Mouse (Mus musculus): ENCODE results near the gene Lrp4. TPM values are rescaled to one million over a fixed set of nuclear protein-coding genes. Genes with fewer than 3 reads are reported as not detected.
A peak's percentile ranks its signal among the peaks of the same experiment; 100 is the strongest.

Gene Lrp4
- polyA plus RNA-seq, 1 experiment from 2014 or later, result 6.1 TPM

DNA sequence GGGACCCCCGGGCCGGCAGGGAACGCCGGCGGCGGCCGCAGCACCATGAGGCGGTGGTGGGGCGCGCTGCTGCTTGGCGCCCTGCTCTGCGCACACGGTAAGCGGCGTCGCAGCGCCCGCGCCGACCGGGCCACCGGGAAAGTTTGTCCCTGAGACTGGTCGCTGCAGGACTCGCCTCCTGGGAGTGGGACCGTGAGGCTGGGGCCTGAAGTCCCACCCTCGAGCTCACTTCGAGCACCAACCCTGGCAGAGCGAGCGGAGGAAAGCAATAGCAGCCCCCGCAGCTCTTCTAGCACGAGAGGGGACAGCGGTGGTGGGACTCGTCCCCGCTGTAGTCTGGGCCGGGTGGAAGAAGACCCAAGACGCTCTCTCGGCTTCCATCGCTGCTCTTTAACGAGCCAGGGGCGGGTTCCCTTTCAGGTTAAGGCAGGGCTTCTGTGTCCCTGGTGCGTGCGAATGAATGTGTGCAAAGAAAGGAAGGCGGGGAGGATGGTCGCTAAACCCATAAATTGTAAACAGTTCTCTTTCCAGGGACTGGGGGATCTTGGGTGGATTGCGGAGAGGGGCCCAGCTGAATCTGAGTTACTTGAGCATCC is 443 bp downstream of the Lrp4 start:
- Histone ChIP-seq H3K4me2 (peak overlapping the region; percentile 74), H3K27me3 (ENCODE audit: control insufficient read depth, insufficient read depth, low read length) (no peaks in the 10 kb centered on the region), H3K4me3 (ENCODE audit: low read depth, low read length) (peak overlapping the region; percentile 73), H3K4me1 (ENCODE audit: control insufficient read depth, insufficient read depth, low read length) (peaks cover 35% of the 10 kb centered on the region), H3K27ac (ENCODE audit: low read depth, low read length) (peak overlapping the region; percentile 67), H3K36me3 (ENCODE audit: control insufficient read depth, insufficient read depth, low read length) (no peaks in the 10 kb centered on the region), H3K9me3 (ENCODE audit: control insufficient read depth, low read length) (no peaks in the 10 kb centered on the region), H3K9ac (ENCODE audit: low read length) (peak overlapping the region; percentile 83)
- peak; percentile 96 for DNase-seq (ENCODE audit: low spot score, missing footprints)
- peak; percentile 54 for ATAC-seq (ENCODE audit: low FRiP score)
- under 1% methylated on average over 45 of the region's 45 CpGs for WGBS

DNA sequence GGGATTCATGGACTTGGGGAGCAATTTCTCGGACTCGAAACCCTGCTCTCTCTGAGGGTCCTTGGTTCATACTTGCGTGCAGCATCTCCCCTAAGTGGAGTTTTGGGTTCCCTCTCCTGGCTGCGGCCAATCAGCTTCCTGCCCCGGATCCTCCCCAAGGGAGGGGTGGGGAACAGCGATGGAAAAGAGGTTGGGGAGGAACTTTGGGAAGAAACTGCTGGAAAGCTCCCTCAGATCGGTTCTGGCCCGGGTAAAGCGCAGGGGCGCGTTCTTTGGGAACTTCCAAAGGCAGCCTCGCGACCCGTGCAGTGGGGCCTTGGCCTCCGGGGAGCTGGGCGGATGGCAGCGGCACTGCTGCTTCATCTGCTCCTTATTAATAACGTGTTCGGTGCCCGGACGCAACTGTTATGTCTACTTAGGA is 951 bp downstream of the Lrp4 start:
- H3K27me3 ChIP-seq (ENCODE audit: control insufficient read depth, insufficient read depth, low read length), result no peaks in the 10 kb centered on the region
- H3K4me2 ChIP-seq, result peak overlapping the region; percentile 74
- peak overlapping the region; percentile 67 for H3K27ac ChIP-seq (ENCODE audit: low read depth, low read length)
- H3K9me3 ChIP-seq (ENCODE audit: control insufficient read depth, low read length), result no peaks in the 10 kb centered on the region
- H3K4me3 ChIP-seq (ENCODE audit: low read depth, low read length), result peak overlapping the region; percentile 73
- H3K4me1 ChIP-seq (ENCODE audit: control insufficient read depth, insufficient read depth, low read length), result peaks cover 39% of the 10 kb centered on the region
- ATAC-seq (ENCODE audit: low FRiP score) (peak; percentile 58), DNase-seq (ENCODE audit: low spot score, missing footprints) (peak; percentile 96)
- peak overlapping the region; percentile 83 for H3K9ac ChIP-seq (ENCODE audit: low read length)
- WGBS, result under 1% methylated on average over 21 of the region's 21 CpGs
- no peaks in the 10 kb centered on the region for H3K36me3 ChIP-seq (ENCODE audit: control insufficient read depth, insufficient read depth, low read length)

DNA sequence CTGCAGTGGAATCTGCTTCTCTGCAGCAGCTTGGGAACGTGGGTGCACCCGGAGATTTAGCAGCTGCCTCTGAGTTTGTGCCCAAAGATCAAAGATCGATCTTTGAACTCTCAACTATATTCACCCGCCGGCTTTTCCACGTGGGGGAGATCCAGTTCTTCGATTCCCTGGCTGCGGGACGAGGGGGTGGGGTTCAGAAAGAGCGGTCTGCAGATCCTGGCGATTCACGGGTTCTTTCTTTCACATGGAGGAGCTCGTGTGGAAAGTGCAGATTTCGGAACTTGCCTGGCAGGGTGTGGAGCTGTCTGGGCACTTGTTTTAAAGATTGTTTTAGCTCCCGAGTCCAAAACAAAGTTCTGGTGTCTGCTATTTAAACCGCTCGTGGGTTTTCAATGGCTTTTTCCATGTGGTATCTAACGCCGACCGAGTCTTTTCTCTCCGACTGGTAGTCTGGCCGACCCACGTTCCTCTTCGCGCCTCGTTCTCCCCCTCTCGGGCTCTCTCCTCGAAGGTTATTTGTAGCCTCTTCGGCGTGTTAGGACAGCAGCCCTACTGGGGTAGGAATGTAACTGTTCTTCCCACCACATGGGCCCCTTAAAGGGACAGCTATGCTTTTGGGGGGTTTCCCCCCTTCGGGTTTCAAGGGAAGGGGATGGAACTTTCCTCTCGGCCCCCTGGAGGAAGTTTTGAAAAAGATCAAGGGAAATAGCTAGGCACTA is 1.5 kb downstream of the Lrp4 start:
- H3K4me1 ChIP-seq (ENCODE audit: control insufficient read depth, insufficient read depth, low read length), result peaks cover 39% of the 10 kb centered on the region
- WGBS, result under 1% methylated on average over 32 of the region's 32 CpGs

DNA sequence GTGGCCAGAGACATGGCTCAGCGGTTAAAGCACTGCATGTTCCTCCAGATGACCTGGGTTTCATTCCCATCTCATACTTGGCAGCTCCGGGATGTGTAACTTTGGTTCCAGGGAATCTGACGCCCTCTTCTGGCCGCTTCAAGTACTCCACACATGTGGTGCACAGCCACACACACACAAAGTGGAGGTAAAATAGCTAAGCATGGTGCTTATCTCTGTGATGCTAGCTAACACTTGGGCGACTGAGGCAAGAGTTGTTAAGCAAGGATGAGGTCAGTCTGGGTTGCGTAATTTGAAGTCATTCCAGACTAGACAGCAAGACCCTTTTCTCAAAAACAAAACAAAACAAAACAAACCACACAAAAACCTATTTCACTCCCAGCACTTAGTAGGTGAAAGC is 2.8 kb downstream of the Lrp4 start:
- Histone ChIP-seq H3K9me3 (ENCODE audit: control insufficient read depth, low read length) (no peaks in the 10 kb centered on the region), H3K27ac (ENCODE audit: low read depth, low read length) (no peak overlapping the region), H3K27me3 (ENCODE audit: control insufficient read depth, insufficient read depth, low read length) (no peaks in the 10 kb centered on the region), H3K4me2 (no peak overlapping the region), H3K4me1 (ENCODE audit: control insufficient read depth, insufficient read depth, low read length) (peaks cover 39% of the 10 kb centered on the region), H3K9ac (ENCODE audit: low read length) (no peak overlapping the region), H3K36me3 (ENCODE audit: control insufficient read depth, insufficient read depth, low read length) (no peaks in the 10 kb centered on the region), H3K4me3 (ENCODE audit: low read depth, low read length) (no peak overlapping the region)
- WGBS, result 90% methylated on average over 6 of the region's 6 CpGs
- ATAC-seq (ENCODE audit: low FRiP score) (no peak), DNase-seq (ENCODE audit: low spot score, missing footprints) (peak; percentile 86)

More for the DNA sequence above, 1.5 kb downstream of the Lrp4 start:
- ATAC-seq (ENCODE audit: low FRiP score) (peak; percentile 58), DNase-seq (ENCODE audit: low spot score, missing footprints) (peak; percentile 96)
- Histone ChIP-seq H3K4me3 (ENCODE audit: low read depth, low read length) (peak overlapping the region; percentile 73), H3K27ac (ENCODE audit: low read depth, low read length) (peak overlapping the region; percentile 67), H3K9me3 (ENCODE audit: control insufficient read depth, low read length) (no peaks in the 10 kb centered on the region), H3K36me3 (ENCODE audit: control insufficient read depth, insufficient read depth, low read length) (no peaks in the 10 kb centered on the region), H3K27me3 (ENCODE audit: control insufficient read depth, insufficient read depth, low read length) (no peaks in the 10 kb centered on the region), H3K9ac (ENCODE audit: low read length) (peak overlapping the region; percentile 83), H3K4me2 (peak overlapping the region; percentile 74)

DNA sequence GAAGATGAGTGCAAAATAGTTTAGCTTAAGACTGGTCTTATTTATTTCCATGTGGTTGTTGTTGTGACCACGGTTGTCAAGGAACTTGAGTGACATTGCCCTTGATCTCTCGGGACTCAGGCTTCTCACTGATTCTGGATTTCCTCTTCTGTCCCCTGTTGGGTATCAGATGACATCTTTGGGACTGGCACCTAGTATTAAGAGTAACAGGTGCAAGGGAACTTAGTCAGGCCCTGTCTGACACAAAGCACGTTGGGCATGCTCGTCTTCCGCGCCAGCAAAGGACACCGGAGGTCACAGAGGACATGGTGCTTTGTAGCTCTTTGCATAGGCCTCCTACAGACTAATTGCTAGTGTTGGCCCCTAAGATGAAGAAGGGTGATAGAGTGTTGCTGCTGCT is 3.5 kb downstream of the Lrp4 start:
- Histone ChIP-seq H3K4me3 (ENCODE audit: low read depth, low read length) (no peak overlapping the region), H3K27me3 (ENCODE audit: control insufficient read depth, insufficient read depth, low read length) (no peaks in the 10 kb centered on the region), H3K4me1 (ENCODE audit: control insufficient read depth, insufficient read depth, low read length) (peaks cover 39% of the 10 kb centered on the region), H3K36me3 (ENCODE audit: control insufficient read depth, insufficient read depth, low read length) (no peaks in the 10 kb centered on the region), H3K9ac (ENCODE audit: low read length) (no peak overlapping the region), H3K4me2 (no peak overlapping the region), H3K9me3 (ENCODE audit: control insufficient read depth, low read length) (no peaks in the 10 kb centered on the region), H3K27ac (ENCODE audit: low read depth, low read length) (no peak overlapping the region)
- ATAC-seq (ENCODE audit: low FRiP score) (no peak), DNase-seq (ENCODE audit: low spot score, missing footprints) (peak; percentile 66)
- WGBS, result 77% methylated on average over 7 of the region's 7 CpGs

DNA sequence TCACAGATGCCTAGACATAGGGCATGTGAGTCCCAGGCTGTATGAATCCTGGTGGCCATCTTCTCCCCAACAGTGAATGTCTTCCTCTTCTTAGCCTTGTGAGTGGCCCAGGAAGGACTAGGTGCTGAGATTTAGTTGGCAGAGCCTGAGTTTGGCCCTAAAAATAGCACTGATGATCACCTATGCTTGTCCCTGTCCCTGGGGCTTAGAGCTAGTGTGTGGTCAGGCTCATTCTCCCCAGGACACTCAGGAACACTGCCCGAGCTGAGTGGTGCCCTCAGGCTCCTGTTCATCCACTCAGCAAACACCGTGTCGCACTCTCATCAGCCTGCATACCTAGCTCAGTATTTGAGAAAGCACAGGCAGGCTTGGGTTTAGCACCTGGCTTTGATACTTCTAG is 4.0 kb downstream of the Lrp4 start:
- Histone ChIP-seq H3K4me3 (ENCODE audit: low read depth, low read length) (no peak overlapping the region), H3K9me3 (ENCODE audit: control insufficient read depth, low read length) (no peaks in the 10 kb centered on the region), H3K36me3 (ENCODE audit: control insufficient read depth, insufficient read depth, low read length) (no peaks in the 10 kb centered on the region), H3K4me2 (no peak overlapping the region), H3K4me1 (ENCODE audit: control insufficient read depth, insufficient read depth, low read length) (peaks cover 39% of the 10 kb centered on the region), H3K27me3 (ENCODE audit: control insufficient read depth, insufficient read depth, low read length) (no peaks in the 10 kb centered on the region), H3K9ac (ENCODE audit: low read length) (no peak overlapping the region; the same call in 1 of the 2 replicates), H3K27ac (ENCODE audit: low read depth, low read length) (no peak overlapping the region)
- ATAC-seq (ENCODE audit: low FRiP score) (no peak), DNase-seq (ENCODE audit: low spot score, missing footprints) (peak; percentile 76)
- 61% methylated on average over 3 of the region's 3 CpGs for WGBS

DNA sequence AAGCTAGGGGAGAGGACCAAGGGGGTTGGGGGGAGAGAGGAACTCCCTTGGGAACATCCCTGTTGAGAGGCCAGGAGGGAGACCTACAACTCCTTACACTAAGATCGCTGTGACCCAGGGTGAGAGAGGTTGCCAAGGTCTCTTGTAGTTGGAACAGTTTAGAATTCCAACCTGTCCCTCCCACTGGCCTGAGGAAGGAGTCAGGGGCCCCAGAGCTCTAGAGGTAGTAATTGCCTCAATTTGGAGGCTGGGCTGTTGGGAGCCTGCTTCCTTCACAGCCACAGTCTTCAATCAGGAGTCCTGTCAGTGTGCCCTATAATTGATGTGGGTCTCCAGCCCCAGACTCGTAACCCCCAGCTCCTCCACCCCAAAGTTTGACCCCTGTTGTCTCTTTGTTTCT is 4.9 kb downstream of the Lrp4 start:
- no peak overlapping the region for H3K4me3 ChIP-seq (ENCODE audit: low read depth, low read length)
- H3K27me3 ChIP-seq (ENCODE audit: control insufficient read depth, insufficient read depth, low read length), result no peaks in the 10 kb centered on the region
- WGBS, result 19% methylated on average over 2 of the region's 2 CpGs
- DNase-seq (ENCODE audit: low spot score, missing footprints), result peak; percentile 80
- H3K4me1 ChIP-seq (ENCODE audit: control insufficient read depth, insufficient read depth, low read length), result peaks cover 34% of the 10 kb centered on the region
- H3K36me3 ChIP-seq (ENCODE audit: control insufficient read depth, insufficient read depth, low read length), result no peaks in the 10 kb centered on the region
- no peak overlapping the region for H3K27ac ChIP-seq (ENCODE audit: low read depth, low read length)
- ATAC-seq (ENCODE audit: low FRiP score), result no peak
- H3K9ac ChIP-seq (ENCODE audit: low read length), result peak overlapping the region; percentile 51; the same call in 1 of the 2 replicates
- 0 out of 2 replicates have a peak overlapping the region, but pooled peaks have one; percentile 13 for H3K4me2 ChIP-seq
- H3K9me3 ChIP-seq (ENCODE audit: control insufficient read depth, low read length), result no peaks in the 10 kb centered on the region

DNA sequence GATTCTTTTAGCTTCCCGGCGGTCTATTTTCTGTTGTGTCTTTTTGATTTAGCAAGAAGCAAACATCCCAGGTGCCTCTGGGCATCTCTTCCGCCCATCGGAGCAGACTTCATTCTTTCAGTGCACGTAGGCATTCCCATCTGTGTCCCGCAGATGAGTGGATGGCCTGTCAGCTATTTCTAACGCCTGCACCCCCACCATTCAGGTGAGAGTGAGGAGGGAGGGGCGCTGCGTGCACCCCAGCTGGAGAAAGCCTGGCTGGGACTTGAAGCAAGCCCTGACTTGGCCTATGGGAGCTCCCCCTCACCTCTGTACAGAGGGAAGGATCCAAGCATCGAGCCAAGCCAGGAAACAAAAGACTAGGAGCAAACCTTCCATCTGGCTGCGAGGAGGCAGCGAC is 5.4 kb downstream of the Lrp4 start:
- ATAC-seq (ENCODE audit: low FRiP score), result no peak
- peak overlapping the region; percentile 51 for H3K9ac ChIP-seq (ENCODE audit: low read length)
- 15% methylated on average over 12 of the region's 12 CpGs for WGBS
- peak overlapping the region; percentile 29; the same call in 1 of the 2 replicates for H3K4me2 ChIP-seq
- no peaks in the 10 kb centered on the region for H3K36me3 ChIP-seq (ENCODE audit: control insufficient read depth, insufficient read depth, low read length)
- no peak overlapping the region for H3K4me3 ChIP-seq (ENCODE audit: low read depth, low read length)
- H3K27ac ChIP-seq (ENCODE audit: low read depth, low read length), result no peak overlapping the region
- peak; percentile 83 for DNase-seq (ENCODE audit: low spot score, missing footprints)
- H3K27me3 ChIP-seq (ENCODE audit: control insufficient read depth, insufficient read depth, low read length), result no peaks in the 10 kb centered on the region
- peaks cover 34% of the 10 kb centered on the region for H3K4me1 ChIP-seq (ENCODE audit: control insufficient read depth, insufficient read depth, low read length)
- H3K9me3 ChIP-seq (ENCODE audit: control insufficient read depth, low read length), result no peaks in the 10 kb centered on the region

DNA sequence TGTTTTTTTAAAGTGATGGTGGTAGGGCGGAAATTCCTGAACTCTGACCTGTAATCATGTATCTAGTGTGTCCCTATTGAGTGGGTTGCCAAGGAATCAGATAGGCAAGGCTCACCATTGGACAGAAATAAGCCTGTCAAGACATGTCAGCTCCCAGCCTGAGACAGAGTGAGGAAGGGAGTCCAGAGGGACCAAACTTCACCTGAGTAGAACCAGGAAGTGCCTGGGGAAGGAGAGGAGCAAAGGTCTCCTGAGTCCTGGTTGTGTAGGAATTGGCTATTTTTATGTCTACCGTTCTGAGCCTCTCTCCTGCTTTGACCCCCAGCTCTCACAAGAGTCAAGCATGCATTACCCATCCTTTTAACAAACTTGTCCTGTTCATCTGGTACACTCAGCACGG is 8.6 kb downstream of the Lrp4 start:
- ATAC-seq (ENCODE audit: low FRiP score) (no peak), DNase-seq (ENCODE audit: low spot score, missing footprints) (peak; percentile 60)
- Histone ChIP-seq H3K27ac (ENCODE audit: low read depth, low read length) (no peak overlapping the region), H3K9me3 (ENCODE audit: control insufficient read depth, low read length) (no peaks in the 10 kb centered on the region), H3K4me1 (ENCODE audit: control insufficient read depth, insufficient read depth, low read length) (peaks cover 34% of the 10 kb centered on the region), H3K9ac (ENCODE audit: low read length) (no peak overlapping the region), H3K27me3 (ENCODE audit: control insufficient read depth, insufficient read depth, low read length) (no peaks in the 10 kb centered on the region), H3K4me3 (ENCODE audit: low read depth, low read length) (no peak overlapping the region), H3K36me3 (ENCODE audit: control insufficient read depth, insufficient read depth, low read length) (no peaks in the 10 kb centered on the region), H3K4me2 (no peak overlapping the region)
- WGBS, result 94% methylated on average over 3 of the region's 3 CpGs
